Mouse (Mus musculus): ENCODE measurements at regions not wholly inside any gene's neighbourhood (a gene's known extent, or its start where the extent isn't known, plus 50 kb on each side); places are given as distances from the start of the nearest gene placed in this dataset.

DNA sequence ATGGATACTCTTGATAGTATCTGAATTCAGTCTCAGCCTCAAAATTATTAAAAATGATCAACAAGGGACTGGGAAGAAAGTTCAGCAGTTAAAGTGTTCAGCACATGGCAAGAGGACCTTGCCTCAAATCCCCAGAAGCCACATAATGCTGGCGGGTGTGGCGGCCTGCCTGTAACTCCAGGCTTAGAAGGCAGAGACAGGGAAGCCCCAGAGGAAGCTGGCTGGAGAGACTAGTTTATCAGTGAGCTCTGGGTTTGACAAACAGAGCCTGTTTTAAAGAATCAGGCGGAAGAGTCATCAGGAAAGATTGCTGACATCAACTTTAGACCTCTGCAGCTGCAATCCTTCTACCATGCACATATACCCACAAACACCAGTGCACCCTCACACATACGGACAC, 52.1 kb upstream of the Fyn start:
- DNase-seq, result peak in 1 of 2 experiments; percentile 10

- peak; percentile 9 to 18 for DNase-seq
Observed at GRCm38 (mm10) chr10:39315434-39316174, 53.1 kb upstream of the Fyn start.

DNA sequence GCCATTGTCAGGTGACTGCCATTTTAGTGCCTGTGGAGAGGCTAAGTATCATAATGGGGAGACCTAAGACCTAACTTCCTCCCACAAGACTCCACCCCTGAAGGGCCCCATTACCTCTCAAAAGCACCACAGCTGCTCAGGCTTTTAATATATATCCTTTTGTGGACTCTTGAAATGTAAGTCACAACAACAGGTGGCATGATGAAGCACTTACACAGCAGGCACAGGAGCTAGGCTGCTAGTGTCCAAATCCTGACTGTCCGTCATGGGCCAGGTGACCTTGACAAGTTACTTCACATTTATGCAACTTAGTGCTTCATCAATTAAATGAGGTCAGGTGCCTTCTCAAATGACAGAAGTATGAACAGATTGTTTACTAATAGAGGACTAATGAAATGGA, 57.2 kb upstream of the Fyn start:
- DNase-seq, result no peak

GRCm38 (mm10) chr10:39308535-39308934, 60.1 kb upstream of the Fyn start:
- DNase-seq, result no peak

DNA sequence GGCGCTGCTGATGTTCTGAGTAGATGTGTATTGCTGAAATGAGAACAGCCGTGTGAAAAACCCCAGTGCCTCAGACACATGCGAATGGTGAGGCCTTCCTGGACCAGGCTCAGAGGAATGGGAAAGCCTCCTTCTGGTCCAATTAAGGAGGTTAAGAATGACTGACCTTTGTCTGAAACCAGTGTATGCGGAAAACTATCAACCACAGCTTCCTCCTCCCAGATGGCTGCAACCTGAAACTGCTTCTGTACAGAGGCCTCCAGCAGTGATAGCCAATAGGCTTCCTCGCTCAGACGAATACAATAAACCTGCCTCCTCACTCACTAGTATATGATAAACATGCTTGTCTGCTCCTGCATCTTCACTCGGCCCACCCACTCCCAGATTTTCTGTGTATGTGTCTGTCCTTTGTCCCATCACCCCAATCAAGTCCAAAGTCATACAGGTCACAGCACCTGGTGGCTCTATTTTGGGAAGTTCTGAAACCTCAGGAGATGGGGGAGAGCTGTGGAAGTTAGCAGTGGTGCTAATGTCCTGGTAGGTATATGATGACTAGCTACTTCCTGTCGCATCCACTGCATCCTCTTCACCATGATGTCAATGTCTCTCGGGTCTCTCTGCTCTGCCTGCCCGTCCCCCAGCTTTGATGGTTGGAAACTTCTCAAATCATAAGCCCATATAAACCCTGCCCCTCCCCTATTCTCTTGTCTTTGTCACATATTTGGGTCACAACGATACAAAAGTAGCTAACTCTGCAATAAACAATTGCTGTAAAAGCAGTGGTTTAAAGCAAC, 75.8 kb upstream of the Fyn start:
- DNase-seq, result no peak

- DNase-seq, result peak; percentile 32 to 49
Observed at GRCm38 (mm10) chr10:39291747-39292198, 76.9 kb upstream of the Fyn start.

DNA sequence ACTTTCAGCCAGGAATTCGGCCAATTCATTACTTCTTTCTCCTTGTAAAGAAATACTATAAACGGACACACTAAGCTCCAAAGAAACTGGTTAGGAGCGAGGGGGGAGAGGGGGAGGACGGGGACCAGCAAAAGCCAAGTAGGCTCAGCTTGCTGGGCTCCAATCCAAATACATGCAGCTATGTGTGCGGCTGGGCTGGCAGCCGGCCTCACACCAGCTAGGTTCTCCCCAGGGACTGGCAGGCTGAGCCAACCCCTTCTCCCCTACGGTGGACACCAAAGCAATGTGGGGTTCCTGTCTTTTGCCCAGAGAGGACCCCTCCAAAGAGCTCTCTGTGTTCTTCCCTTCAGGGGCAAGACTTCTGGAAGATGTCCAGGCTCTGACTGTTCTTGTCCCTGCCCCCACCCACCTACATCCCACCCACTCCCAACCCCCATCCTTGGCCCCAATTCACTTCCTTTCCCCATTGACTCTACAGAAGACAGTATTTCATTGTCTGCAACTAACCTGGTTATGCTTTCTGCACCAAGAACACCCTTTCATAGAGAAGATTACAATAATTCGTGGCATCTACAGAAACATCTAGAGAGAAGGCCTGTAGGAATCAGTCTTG, 77.4 kb upstream of the Fyn start:
- DNase-seq, result peak; percentile 28 to 38

DNA sequence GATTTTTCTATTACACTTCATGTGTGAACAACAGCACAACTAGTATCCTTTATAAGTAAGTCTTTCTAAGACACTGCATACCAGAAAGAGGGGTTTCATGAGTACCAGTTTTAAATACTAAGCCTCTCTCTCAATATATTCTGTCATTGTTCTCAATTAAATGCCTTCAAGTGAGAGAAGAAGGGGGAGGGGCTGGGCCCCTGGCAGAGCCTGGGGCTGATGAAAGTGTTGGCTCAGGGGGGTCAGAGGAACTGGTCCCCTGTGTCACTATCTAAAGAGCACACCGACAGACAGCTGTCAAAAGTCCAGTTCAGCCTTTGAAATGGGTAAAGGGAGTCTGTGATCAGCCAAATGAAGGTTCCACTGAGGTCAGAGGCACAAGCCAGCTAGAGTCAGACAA, 78.4 kb upstream of the Fyn start:
- no peak for DNase-seq

- no peak for DNase-seq
Observed at GRCm38 (mm10) chr10:39280366-39281000, 88.2 kb upstream of the Fyn start.

DNA sequence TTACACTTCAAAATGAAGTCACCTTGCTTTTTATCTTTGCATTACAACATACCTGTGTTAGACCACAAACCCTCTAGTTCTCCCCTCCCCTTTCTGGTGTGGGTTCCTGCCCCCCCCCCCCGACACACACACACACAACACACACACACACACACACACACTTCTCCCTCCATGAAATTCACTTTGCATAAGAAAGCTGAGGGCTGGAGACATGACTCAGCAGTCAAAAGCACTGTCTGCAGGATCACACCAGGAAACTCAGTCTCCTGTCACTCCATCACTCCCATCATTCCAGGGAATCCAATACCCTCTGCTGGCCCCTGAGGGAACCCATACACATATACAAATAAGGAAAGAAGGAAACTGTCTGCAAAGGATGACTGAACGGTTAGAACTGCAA, 94.5 kb upstream of the Fyn start:
- DNase-seq, result no peak

DNA sequence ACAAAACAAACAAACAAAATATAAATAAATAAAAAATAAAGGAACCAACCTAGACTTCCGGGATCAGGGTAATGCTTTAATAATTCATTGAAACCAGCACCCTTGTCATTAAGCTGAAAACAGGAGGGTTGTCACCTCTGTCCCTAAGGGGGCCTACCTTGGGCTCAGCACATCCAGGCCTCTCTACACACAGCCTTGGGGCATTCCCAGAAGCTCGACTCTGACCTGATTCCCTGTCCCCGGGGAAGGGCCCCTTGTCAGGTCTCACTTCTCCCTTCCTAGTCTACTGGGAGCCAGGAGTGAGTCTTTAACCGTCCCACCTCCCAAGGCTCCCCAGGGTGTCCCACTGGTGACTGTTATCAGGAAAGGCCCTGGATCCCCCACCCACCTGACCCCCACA, 95.2 kb upstream of the Fyn start:
- DNase-seq, result no peak

GRCm38 (mm10) chr10:39272387-39272949, 96.2 kb upstream of the Fyn start:
- DNase-seq, result no peak

DNA sequence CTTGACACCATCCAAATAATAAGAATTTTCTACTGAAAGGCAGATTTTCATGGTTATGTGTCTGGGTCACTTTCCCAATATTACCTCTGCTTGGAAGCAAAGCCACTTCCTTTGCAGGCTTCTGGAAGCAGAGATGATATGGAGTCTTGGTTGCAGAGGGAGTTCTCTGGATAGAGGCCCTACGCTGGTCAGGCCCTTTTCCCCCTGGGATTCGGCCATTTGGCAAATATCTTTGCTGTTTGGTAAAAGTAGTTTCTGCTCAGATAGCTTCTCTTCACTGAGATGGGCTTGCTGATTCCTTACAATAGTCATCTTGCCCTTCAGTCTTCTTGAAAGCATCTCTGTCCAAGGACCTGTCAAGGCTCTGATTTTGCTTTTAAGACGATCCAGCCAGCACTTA, 98.2 kb upstream of the Fyn start:
- no peak for DNase-seq

DNA sequence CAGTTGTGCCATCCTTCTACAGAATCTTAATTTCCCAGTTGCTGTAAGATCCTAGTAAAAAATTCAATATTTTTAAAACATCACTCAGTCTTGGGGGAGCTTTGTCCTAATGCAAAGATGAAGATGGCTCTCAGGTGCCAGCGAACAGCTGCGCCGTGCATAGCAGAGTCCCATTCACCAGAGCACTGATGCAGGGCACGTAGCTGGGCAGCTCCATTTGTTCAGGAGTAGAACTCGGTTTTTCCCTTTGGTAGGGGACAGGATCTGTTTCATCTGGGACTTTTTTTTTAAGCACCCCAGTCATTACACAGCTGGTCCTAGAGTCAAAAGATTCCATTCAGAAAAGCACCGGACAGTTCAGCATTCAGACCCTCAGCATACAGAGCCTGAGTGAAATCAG, 101.4 kb upstream of the Fyn start:
- DNase-seq, result no peak

DNA sequence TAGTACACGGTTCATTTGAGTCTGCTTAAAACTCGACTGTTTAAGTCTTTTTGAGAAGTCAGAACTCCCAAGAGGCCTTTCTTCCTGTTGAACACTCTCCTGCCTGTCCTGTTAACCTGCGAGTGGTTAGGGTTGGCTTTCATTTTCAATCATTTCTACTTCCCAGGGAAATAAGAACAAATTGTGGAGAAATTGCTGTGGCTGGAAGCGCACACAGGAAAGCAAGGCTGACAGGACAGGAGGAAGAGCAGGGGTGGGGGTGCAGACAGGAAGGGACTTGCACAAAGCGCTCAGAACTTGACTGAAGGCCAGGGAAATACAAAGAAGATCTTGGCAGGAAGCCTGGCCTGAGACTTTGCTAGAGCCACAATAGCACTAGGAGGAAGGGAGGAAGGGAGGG, 102.2 kb upstream of the Fyn start:
- peak; percentile 77 to 86 for DNase-seq

GRCm38 (mm10) chr10:39262466-39262865, 98.9 kb upstream of the Ccn6 start:
- peak in 1 of 2 experiments; percentile 25 for DNase-seq

- DNase-seq, result peak; percentile 15 to 39
Observed at GRCm38 (mm10) chr10:39261174-39262145, 97.9 kb upstream of the Ccn6 start.

DNA sequence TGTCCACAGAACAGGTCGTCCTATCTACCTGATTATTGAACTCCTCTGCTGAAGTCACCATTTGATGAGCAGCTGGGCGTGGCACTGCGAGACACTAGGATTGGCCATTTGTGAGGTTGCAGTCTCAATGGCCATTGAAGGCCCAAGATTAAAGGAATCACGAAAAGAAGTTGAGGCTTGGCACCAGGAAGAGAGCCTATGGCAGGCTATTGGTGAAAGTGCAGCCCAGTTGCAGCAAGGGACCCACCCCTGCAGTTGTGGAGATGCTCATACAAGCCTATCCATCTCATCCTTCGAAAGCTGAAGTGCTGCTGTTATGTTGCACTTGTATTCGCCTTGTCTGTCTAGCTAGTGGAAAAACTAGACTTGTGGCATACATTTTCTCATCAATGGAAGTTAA, 96.5 kb upstream of the Ccn6 start:
- DNase-seq, result no peak

GRCm38 (mm10) chr10:39257371-39258154, 94.0 kb upstream of the Ccn6 start:
- no peak for DNase-seq

- no peak for DNase-seq
Observed at GRCm38 (mm10) chr10:39254561-39254960, 91.0 kb upstream of the Ccn6 start.

DNA sequence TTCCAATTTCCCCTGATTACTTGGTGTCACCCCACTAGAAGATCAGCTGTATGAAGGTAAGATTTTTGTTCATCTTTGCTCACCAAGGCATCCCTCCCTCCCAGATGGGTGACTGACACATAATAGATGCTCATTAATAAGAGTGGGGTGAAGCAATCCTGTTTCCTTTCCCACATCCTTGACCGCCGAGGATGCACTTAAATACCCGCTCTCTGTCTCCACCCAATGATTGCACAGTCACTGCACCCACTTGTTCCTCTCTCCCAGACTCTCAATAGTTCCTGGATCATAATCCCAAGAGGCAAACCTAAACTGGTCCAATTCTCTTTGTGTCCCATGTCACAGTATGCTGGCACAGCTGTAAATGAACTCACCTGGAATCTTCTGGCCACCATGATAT, 86.4 kb upstream of the Ccn6 start:
- DNase-seq, result no peak

All from kidney, postnatal 4 days (tissue).